Mouse (Mus musculus) embryonic facial prominence, embryonic 15.5 days (tissue): Measurements from ENCODE around the gene Pms2. TPM values are rescaled to one million over a fixed set of nuclear protein-coding genes. Genes with fewer than 3 reads are reported as not detected.

Source experiments
- ATAC-seq: fragments of 200-750 bp; cut with Nextera tagmentation; 2 replicates; pipeline ENCODE4 v1.8.0; 2017; ENCODE audit warnings: low read depth, moderate TSS enrichment; ENCODE audit not compliant: insufficient number of reproducible peaks, low FRiP score, low TSS enrichment
- H3K27ac ChIP-seq: fragments of 300-500 bp; sonication (generic); replicated peaks from 2 replicates; pipeline ENCODE4 v1.5.1; 2015; ENCODE audit warnings: mild to moderate bottlenecking, inconsistent platforms
- H3K27me3 ChIP-seq: fragments of 300-500 bp; sonication (generic); 2 replicates; pipeline ENCODE4 v1.6.1; 2015; ENCODE audit warnings: inconsistent platforms
- H3K36me3 ChIP-seq: fragments of 300-500 bp; sonication (generic); 2 replicates; pipeline ENCODE4 v1.6.1; 2015; ENCODE audit warnings: mild to moderate bottlenecking, inconsistent platforms
- H3K4me1 ChIP-seq: fragments of 300-500 bp; sonication (generic); 2 replicates; pipeline ENCODE4 v1.6.1; 2015; ENCODE audit warnings: inconsistent platforms
- H3K4me2 ChIP-seq: fragments of 300-500 bp; sonication (generic); replicated peaks from 2 replicates; pipeline ENCODE4 v1.6.1; 2015; ENCODE audit warnings: mild to moderate bottlenecking, inconsistent platforms
- H3K4me3 ChIP-seq: fragments of 300-500 bp; sonication (generic); replicated peaks from 2 replicates; pipeline ENCODE4 v1.5.1; 2015; ENCODE audit warnings: mild to moderate bottlenecking, inconsistent platforms
- H3K9ac ChIP-seq: fragments of 300-500 bp; sonication (generic); 2 replicates; pipeline ENCODE4 v1.6.1; 2015; ENCODE audit warnings: inconsistent platforms
- H3K9me3 ChIP-seq: fragments of 300-500 bp; sonication (generic); replicated peaks from 2 replicates; pipeline ENCODE4 v1.6.1; 2016; ENCODE audit warnings: inconsistent platforms
- WGBS: fragments of 180-500 bp; shearing (Covaris S2); methylation state at CpG from one replicate; pipeline ENCODE4 v1.1.7; 2015; 5-methylcytosine and 5-hydroxymethylcytosine counted together
- polyA plus RNA-seq: library from polyadenylated mRNA; unstranded; fragments of >200 nt; fragmentation: Nextera tagmentation; extraction: Ambion mirVana; gene quantifications from 2 replicates; pipeline ENCODE4 v1.2.1, GENCODE M21; 2015

The Pms2 gene
- polyA plus RNA-seq, 1 experiment from 2014 or later, result 27.1 TPM

DNA sequence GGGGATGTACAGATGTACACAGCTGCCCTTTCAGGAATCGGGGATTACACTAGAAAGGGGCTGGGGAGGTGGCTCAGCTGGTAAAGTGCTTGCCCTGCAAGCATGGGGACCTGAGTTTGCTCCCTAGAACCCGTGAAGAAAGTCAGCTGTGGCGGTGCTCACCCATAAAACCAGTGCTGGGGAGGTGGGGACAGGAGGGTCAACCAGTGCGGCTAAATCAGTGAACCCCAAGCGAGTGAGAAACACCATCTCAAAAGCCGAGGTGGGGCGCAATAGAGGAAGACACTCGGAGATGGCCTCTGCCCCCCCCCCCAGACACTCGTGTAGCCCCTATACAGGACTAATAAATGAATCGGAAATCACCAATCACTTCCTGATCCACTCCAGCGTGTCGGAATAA, 56.9 kb downstream of the Pms2 start:
- 89% methylated on average over 12 of the region's 12 CpGs for WGBS
- no peaks in the 10 kb centered on the region for H3K4me1 ChIP-seq
- H3K9ac ChIP-seq, result no peak overlapping the region
- no peaks in the 10 kb centered on the region for H3K9me3 ChIP-seq
- no peak overlapping the region for H3K4me3 ChIP-seq
- no peaks in the 10 kb centered on the region for H3K36me3 ChIP-seq
- no peak overlapping the region for H3K4me2 ChIP-seq
- ATAC-seq, result no peak
- H3K27me3 ChIP-seq, result no peaks in the 10 kb centered on the region
- H3K27ac ChIP-seq, result no peak overlapping the region

DNA sequence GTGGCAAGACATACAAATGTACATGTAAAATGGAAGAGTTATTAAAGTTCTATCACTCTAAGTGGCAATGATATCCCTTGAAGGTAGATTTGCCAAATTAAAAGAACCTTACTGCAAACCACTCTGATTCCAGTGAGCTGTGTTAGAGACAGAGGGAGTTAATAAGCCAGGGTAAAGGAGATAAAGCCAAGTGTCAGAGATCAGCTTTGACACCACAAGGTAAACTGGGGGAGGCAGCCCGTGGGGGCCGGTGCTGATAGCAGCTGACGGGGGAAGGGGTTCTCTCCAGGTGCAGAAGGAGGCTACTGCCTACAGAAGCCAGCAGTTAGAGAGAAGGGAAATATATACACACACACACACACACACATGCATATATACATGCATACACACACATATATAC, 62.9 kb downstream of the Pms2 start:
- H3K9me3 ChIP-seq, result no peaks in the 10 kb centered on the region
- 61% methylated on average over 3 of the region's 3 CpGs for WGBS
- H3K4me1 ChIP-seq, result no peaks in the 10 kb centered on the region
- H3K27me3 ChIP-seq, result no peaks in the 10 kb centered on the region
- ATAC-seq, result no peak
- H3K4me3 ChIP-seq, result no peak overlapping the region
- H3K9ac ChIP-seq, result no peak overlapping the region
- no peaks in the 10 kb centered on the region for H3K36me3 ChIP-seq
- H3K27ac ChIP-seq, result no peak overlapping the region
- no peak overlapping the region for H3K4me2 ChIP-seq

DNA sequence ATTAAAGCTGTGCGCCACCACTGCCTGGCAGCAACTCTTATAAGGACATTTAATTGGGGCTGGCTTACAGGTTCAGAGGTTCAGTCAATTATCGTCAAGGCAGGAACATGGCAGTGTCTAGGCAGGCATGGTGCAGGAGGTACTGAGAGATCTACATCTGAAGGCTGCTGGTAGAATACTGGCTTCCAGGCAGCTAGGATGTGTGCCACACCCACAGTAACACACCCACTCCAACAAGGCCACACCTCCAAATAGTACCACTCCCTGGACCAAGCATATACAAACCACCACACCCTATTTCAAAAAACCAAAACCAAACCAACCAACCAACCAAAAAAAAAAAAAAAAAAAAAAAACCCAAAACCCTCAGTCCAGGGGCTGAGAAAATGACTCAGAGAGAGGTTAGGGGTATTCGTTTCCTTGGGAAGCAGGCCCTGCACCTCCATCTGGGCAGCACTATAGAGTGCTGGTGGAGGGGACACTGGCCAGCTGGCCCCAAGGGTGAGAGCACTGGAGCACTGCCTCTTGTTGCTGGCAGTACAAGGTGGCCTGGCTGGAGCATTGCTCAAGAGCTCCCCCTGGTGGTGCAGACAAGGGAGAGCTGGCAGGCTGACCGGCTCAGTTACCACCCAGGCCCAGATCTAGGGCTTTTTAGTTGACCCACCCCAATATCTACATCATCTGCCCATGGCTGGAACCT, 65.3 kb downstream of the Pms2 start:
- Histone ChIP-seq H3K27ac (no peak overlapping the region), H3K36me3 (no peaks in the 10 kb centered on the region), H3K27me3 (no peaks in the 10 kb centered on the region), H3K4me2 (no peak overlapping the region), H3K4me3 (no peak overlapping the region), H3K9me3 (no peaks in the 10 kb centered on the region), H3K9ac (no peak overlapping the region), H3K4me1 (no peaks in the 10 kb centered on the region)
- 48% methylated on average over 4 of the region's 4 CpGs for WGBS
- no peak for ATAC-seq

DNA sequence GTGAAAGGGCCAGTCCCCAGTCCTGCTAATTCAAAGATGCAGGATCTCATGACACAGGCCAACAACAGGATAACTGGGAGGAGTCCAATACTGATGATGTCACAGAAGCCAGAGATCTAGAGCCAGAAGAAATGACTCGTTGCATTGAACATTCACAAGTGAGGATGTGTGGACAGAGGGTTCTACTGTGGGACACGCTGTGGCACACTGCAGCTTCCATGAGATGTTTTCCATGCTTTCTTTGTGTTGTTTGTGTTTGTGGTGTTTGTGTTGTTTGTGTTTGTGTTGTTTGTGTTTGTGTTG, 65.8 kb downstream of the Pms2 start:
- H3K4me1 ChIP-seq, result no peaks in the 10 kb centered on the region
- H3K27ac ChIP-seq, result no peak overlapping the region
- no peaks in the 10 kb centered on the region for H3K9me3 ChIP-seq
- ATAC-seq, result no peak
- H3K9ac ChIP-seq, result no peak overlapping the region
- no peaks in the 10 kb centered on the region for H3K36me3 ChIP-seq
- H3K27me3 ChIP-seq, result no peaks in the 10 kb centered on the region
- H3K4me2 ChIP-seq, result no peak overlapping the region
- no peak overlapping the region for H3K4me3 ChIP-seq
- WGBS, result 44% methylated on average over 2 of the region's 2 CpGs

DNA sequence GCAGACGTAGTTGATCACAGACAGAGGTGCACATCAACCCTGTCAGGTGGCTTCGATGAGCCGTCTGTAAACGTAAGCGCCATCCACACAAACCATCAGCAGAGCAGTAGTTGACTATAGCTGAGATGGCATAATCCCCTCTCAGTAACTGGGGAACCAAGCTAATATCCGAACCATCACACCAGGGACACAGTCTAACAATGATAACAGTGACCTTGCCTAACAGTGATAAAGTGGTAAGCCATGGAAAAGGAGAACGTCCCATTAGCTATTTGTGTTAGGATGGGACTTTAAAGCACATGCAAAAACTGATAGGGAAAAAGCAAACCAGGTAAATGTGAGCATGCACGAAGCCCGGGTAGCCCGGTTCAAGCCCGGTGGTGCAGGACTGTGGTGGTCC, 66.5 kb downstream of the Pms2 start:
- Histone ChIP-seq H3K36me3 (no peaks in the 10 kb centered on the region), H3K4me3 (no peak overlapping the region), H3K9ac (no peak overlapping the region), H3K4me1 (no peaks in the 10 kb centered on the region), H3K9me3 (no peaks in the 10 kb centered on the region), H3K4me2 (no peak overlapping the region), H3K27ac (no peak overlapping the region), H3K27me3 (no peaks in the 10 kb centered on the region)
- 88% methylated on average over 11 of the region's 11 CpGs for WGBS
- no peak for ATAC-seq

DNA sequence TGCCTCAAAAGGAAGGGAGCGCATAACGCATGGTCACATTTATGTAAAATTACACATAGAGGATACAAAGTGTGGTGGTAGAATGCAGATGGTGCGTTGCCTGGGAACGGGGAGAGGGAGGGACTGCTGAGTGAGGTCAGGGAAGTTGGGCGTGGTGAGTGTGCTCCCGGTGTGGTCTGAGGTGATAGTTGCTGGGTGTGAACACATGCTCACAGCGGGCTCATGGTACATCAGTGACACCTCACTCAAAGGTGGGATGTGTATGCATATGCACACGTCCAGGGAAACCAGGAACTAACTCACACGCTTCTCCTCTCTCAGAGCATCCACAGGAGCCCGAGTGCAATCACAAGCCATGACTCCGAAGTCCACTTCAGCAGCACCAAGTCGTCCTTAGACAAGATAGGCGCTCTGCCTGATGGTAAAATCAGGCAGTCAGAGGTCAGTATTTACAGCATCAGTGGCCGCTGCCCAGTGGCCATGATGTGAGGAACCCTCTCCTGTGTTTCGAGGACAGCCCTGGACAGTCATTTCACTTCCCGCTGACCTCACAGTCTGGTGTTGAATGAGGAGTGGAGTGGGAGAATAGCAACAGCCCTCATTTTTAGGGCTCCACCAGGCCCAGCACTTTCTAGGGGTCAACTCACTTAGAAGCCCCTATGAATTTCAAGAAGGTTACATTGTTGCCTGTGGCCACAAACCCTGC, 67.1 kb downstream of the Pms2 start:
- Histone ChIP-seq H3K4me1 (no peaks in the 10 kb centered on the region), H3K27me3 (no peaks in the 10 kb centered on the region)
- WGBS, result 78% methylated on average over 16 of the region's 16 CpGs

DNA sequence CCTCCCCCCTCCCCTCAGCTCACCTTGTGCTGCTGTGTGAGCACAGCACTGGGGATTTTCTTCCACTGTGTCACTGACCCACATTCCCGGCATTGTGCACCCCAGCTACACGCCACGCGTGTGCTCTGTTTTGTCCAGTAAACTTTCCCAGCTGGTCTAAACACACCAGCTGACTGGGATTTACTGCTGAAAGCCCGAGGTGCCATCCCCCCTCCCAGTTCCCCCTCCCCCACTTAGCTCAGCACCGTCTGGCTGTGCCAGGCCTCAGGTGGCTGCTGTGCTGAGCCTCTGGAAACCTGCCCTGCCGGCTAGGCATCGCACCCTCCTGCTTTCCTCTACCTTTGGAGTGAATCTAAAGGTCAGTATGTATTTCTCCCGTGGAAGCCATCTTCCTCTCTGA, 71.1 kb downstream of the Pms2 start:
- no peaks in the 10 kb centered on the region for H3K9me3 ChIP-seq
- peaks cover 12% of the 10 kb centered on the region; the same call in 1 of the 2 replicates for H3K36me3 ChIP-seq
- WGBS, result 23% methylated on average over 9 of the region's 9 CpGs
- ATAC-seq, result 0 out of 2 replicates have a peak, but pooled peaks have one; percentile 45
- H3K27me3 ChIP-seq, result no peaks in the 10 kb centered on the region
- no peak overlapping the region for H3K9ac ChIP-seq
- no peaks in the 10 kb centered on the region for H3K4me1 ChIP-seq
- H3K4me2 ChIP-seq, result no peak overlapping the region
- no peak overlapping the region for H3K27ac ChIP-seq
- H3K4me3 ChIP-seq, result no peak overlapping the region

More for the DNA sequence above, 67.1 kb downstream of the Pms2 start:
- H3K4me2 ChIP-seq, result no peak overlapping the region
- H3K4me3 ChIP-seq, result no peak overlapping the region
- H3K9me3 ChIP-seq, result no peaks in the 10 kb centered on the region
- H3K36me3 ChIP-seq, result no peaks in the 10 kb centered on the region
- H3K9ac ChIP-seq, result no peak overlapping the region
- ATAC-seq, result no peak
- H3K27ac ChIP-seq, result no peak overlapping the region

DNA sequence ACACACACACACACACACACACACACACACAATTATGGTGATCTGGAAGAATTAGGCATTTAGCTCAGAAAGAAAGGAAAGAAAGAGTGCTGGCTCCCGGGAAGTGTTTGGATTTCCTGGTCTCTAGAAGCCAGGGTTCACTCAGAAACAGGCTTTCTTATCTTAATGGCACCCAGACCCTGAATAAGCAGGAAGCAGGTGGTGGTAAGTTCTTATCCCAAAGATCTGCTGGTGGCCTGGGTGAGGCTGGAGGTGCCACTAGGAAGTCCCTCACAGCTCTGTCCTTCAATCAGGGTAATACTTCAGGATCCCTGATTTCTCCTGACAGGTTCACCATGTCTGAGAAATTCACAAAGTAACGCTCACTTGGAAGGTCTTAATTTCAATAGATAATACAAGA, 72.6 kb downstream of the Pms2 start:
- 83% methylated on average over 2 of the region's 2 CpGs for WGBS
- Histone ChIP-seq H3K4me3 (no peak overlapping the region), H3K36me3 (peaks cover 25% of the 10 kb centered on the region), H3K27me3 (no peaks in the 10 kb centered on the region), H3K4me1 (no peaks in the 10 kb centered on the region), H3K4me2 (no peak overlapping the region), H3K27ac (no peak overlapping the region), H3K9ac (no peak overlapping the region), H3K9me3 (no peaks in the 10 kb centered on the region)
- no peak for ATAC-seq

Other genes starting within 250 kb of the Pms2 start
- gene Usp42, start 177.7 kb upstream of the Pms2 start, polyA plus RNA-seq, result 17.3 and 18.1 TPM in 2 replicates
- 37.2 and 38.7 TPM in 2 replicates for gene Eif2ak1, start 92.2 kb upstream of the Pms2 start, polyA plus RNA-seq
- gene Ankrd61, start 12.3 kb upstream of the Pms2 start, polyA plus RNA-seq, result 0.30 and 0.33 TPM in 2 replicates
- 85.4 and 91.4 TPM in 2 replicates for gene Aimp2, start 117 bp upstream of the Pms2 start, polyA plus RNA-seq
- gene Gm42421, start 18.2 kb downstream of the Pms2 start, polyA plus RNA-seq, result 0.59 and 0.89 TPM in 2 replicates
- 2.3 and 6.7 TPM in 2 replicates for gene Rsph10b, start 23.1 kb downstream of the Pms2 start, polyA plus RNA-seq
- 65.2 and 73.1 TPM in 2 replicates for gene Ccz1, start 104.9 kb downstream of the Pms2 start, polyA plus RNA-seq
- 1.5 and 2.2 TPM in 2 replicates for gene Ocm, start 116.7 kb downstream of the Pms2 start, polyA plus RNA-seq
- 4.5 TPM in 2 replicates for gene Lmtk2, start 190.5 kb downstream of the Pms2 start, polyA plus RNA-seq